Mouse (Mus musculus) lung, postnatal 10 days (tissue): Measurements from ENCODE around the gene Nf1.
A peak's percentile ranks its signal among the peaks of the same experiment; 100 is the strongest.

ENCODE experiments used
- DNase-seq: peaks from one replicate; pipeline ENCODE4 v3.0.0; 2021

The Nf1 gene

GRCm38 (mm10) chr11:79468097-79468496 lies 128.6 kb downstream of the Nf1 start:
- no peak for DNase-seq

GRCm38 (mm10) chr11:79483392-79483791 lies 143.9 kb downstream of the Nf1 start:
- no peak for DNase-seq

GRCm38 (mm10) chr11:79483876-79484528 lies 144.5 kb downstream of the Nf1 start:
- DNase-seq: no peak

- no peak for DNase-seq
These were observed 145.2 kb downstream of the Nf1 start for GRCm38 (mm10) chr11:79484721-79485120.

GRCm38 (mm10) chr11:79494976-79495800 lies 155.7 kb downstream of the Nf1 start:
- DNase-seq: no peak

GRCm38 (mm10) chr11:79502917-79503316 lies 163.4 kb downstream of the Nf1 start:
- no peak for DNase-seq

GRCm38 (mm10) chr11:79503845-79504244 lies 164.4 kb downstream of the Nf1 start, which contains the start of gene Omg:
Gene Omg, minus strand, starts transcription at chr11:79504084.
- no peak for DNase-seq

- DNase-seq: no peak
These were observed 165.0 kb downstream of the Nf1 start for GRCm38 (mm10) chr11:79504506-79504905.

GRCm38 (mm10) chr11:79511970-79512369 lies 172.5 kb downstream of the Nf1 start:
- DNase-seq: no peak

GRCm38 (mm10) chr11:79515331-79515730 lies 175.8 kb downstream of the Nf1 start:
- DNase-seq: peak; percentile 3

- no peak for DNase-seq
These were observed 176.3 kb downstream of the Nf1 start for GRCm38 (mm10) chr11:79515798-79516197.

GRCm38 (mm10) chr11:79519299-79519698 lies 179.8 kb downstream of the Nf1 start:
- no peak for DNase-seq

- DNase-seq: peak; percentile 11
These were observed 180.4 kb downstream of the Nf1 start for GRCm38 (mm10) chr11:79519878-79520291.

GRCm38 (mm10) chr11:79520772-79521171 lies 181.3 kb downstream of the Nf1 start:
- DNase-seq: no peak

GRCm38 (mm10) chr11:79521930-79522329 lies 182.4 kb downstream of the Nf1 start:
- DNase-seq: no peak

- DNase-seq: no peak
These were observed 183.5 kb downstream of the Nf1 start for GRCm38 (mm10) chr11:79522944-79523343.

- DNase-seq: no peak
These were observed 184.2 kb downstream of the Nf1 start, which contains the start of gene Evi2b for GRCm38 (mm10) chr11:79523560-79524309. Gene Evi2b, minus strand, starts transcription at chr11:79523762.

GRCm38 (mm10) chr11:79524310-79524575 lies 184.8 kb downstream of the Nf1 start:
- DNase-seq: no peak

- no peak for DNase-seq
These were observed 187.1 kb downstream of the Nf1 start for GRCm38 (mm10) chr11:79526549-79526948.

- DNase-seq: no peak
These were observed 187.7 kb downstream of the Nf1 start for GRCm38 (mm10) chr11:79527015-79527738.

GRCm38 (mm10) chr11:79527739-79528384 lies 188.4 kb downstream of the Nf1 start:
- no peak for DNase-seq

- DNase-seq: no peak
These were observed 189.1 kb downstream of the Nf1 start for GRCm38 (mm10) chr11:79528601-79529000.
